ENCODE assay signal across 7 mouse cellular contexts in genomic region chr17:10317186-10317585, GRCm38 (mm10). TPM values are rescaled to one million over a fixed set of nuclear protein-coding genes. Genes with fewer than 3 reads are reported as not detected.
DNase-seq lines count a peak whose midpoint lies in the region; ATAC-seq and TF ChIP-seq lines count a peak whose summit lies in the region.

No protein-coding gene starts in this region.

- peak overlapping the region; percentile 98 for H3K9ac ChIP-seq in forebrain, embryonic 16.5 days (replicated peaks; ENCODE audit: low read depth, low read length)
- H3K9ac ChIP-seq in lung, postnatal 0 days (replicated peaks; ENCODE audit: low read depth), result peak overlapping the region; percentile 100
- H3K9ac ChIP-seq in stomach, embryonic 16.5 days (ENCODE audit: low read length), result peak overlapping the region; percentile 98

- H3K27ac ChIP-seq in forebrain, embryonic 16.5 days (ENCODE audit: low read length), result peak overlapping the region; percentile 99
- peak overlapping the region; percentile 99 for H3K27ac ChIP-seq in kidney, adult 2 months (ENCODE audit: insufficient read depth, low read depth, low read length)
- peak overlapping the region; percentile 100 for H3K27ac ChIP-seq in lung, postnatal 0 days (ENCODE audit: low read length)
- H3K27ac ChIP-seq in stomach, embryonic 16.5 days (ENCODE audit: low read length), result peak overlapping the region; percentile 99

- H3K4me1 ChIP-seq in forebrain, embryonic 16.5 days (replicated peaks; ENCODE audit: control insufficient read depth, insufficient read depth, low read length), result peaks cover 23% of the 10 kb centered on the region
- H3K4me1 ChIP-seq in kidney, adult 2 months (ENCODE audit: control insufficient read depth, insufficient read depth, low read length), result peaks cover 6% of the 10 kb centered on the region; the same call in 1 of the 2 replicates
- peaks cover 9% of the 10 kb centered on the region; the same call in 1 of the 2 replicates for H3K4me1 ChIP-seq in lung, postnatal 0 days (ENCODE audit: insufficient read depth, low read depth, low read length)
- H3K4me1 ChIP-seq in stomach, embryonic 16.5 days (ENCODE audit: control insufficient read depth, insufficient read depth, low read length), result peaks cover 7% of the 10 kb centered on the region

- peak; percentile 94 for DNase-seq in 3T3-L1 (ENCODE audit: low read depth, low spot score)
- peak; percentile 68 for DNase-seq in A20 (ENCODE audit: low read depth, low spot score)
- DNase-seq in c-Kit-positive CD71-positive TER-119-negative erythroid progenitor cells, embryonic 14.5 days (ENCODE audit: low read depth), result peak; percentile 55
- DNase-seq in kidney, adult 2 months, result peak; percentile 87
- DNase-seq in lung, postnatal 0 days (ENCODE audit: low spot score), result peak; percentile 94

- no peaks in the 10 kb centered on the region for H3K9me3 ChIP-seq in forebrain, embryonic 16.5 days (ENCODE audit: control insufficient read depth, low read length)
- H3K9me3 ChIP-seq in lung, postnatal 0 days (ENCODE audit: low read length), result no peaks in the 10 kb centered on the region
- no peaks in the 10 kb centered on the region for H3K9me3 ChIP-seq in stomach, embryonic 16.5 days (replicated peaks; ENCODE audit: control insufficient read depth, low read length)

- peak; percentile 81 for TF ChIP-seq EP300 in lung, postnatal 0 days (IDR thresholded peaks at IDR 0.05)

- H3K36me3 ChIP-seq in forebrain, embryonic 16.5 days (ENCODE audit: control insufficient read depth, insufficient read depth), result no peaks in the 10 kb centered on the region
- no peaks in the 10 kb centered on the region for H3K36me3 ChIP-seq in kidney, adult 2 months (ENCODE audit: control insufficient read depth, insufficient read depth, low read length)
- H3K36me3 ChIP-seq in lung, postnatal 0 days (ENCODE audit: insufficient read depth, low read length), result no peaks in the 10 kb centered on the region
- no peaks in the 10 kb centered on the region for H3K36me3 ChIP-seq in stomach, embryonic 16.5 days (ENCODE audit: control insufficient read depth, insufficient read depth, low read length)

- no peak for TF ChIP-seq POLR2A in kidney, adult 2 months (IDR thresholded peaks at IDR 0.05; ENCODE audit: low read depth, low read length)

- peak overlapping the region; percentile 99 for H3K4me3 ChIP-seq in forebrain, embryonic 16.5 days (replicated peaks; ENCODE audit: low read length)
- H3K4me3 ChIP-seq in kidney, adult 2 months (ENCODE audit: insufficient read depth, low read depth, low read length), result peak overlapping the region; percentile 92
- peak overlapping the region; percentile 91 for H3K4me3 ChIP-seq in lung, postnatal 0 days (ENCODE audit: low read depth, low read length)
- peak overlapping the region; percentile 89 for H3K4me3 ChIP-seq in stomach, embryonic 16.5 days (replicated peaks; ENCODE audit: low read length)

- no peaks in the 10 kb centered on the region for H3K27me3 ChIP-seq in forebrain, embryonic 16.5 days (replicated peaks; ENCODE audit: control insufficient read depth, insufficient read depth, low read length)
- no peaks in the 10 kb centered on the region for H3K27me3 ChIP-seq in kidney, adult 2 months (replicated peaks; ENCODE audit: control insufficient read depth, insufficient read depth, low read length)
- no peaks in the 10 kb centered on the region for H3K27me3 ChIP-seq in lung, postnatal 0 days (replicated peaks; ENCODE audit: insufficient read depth, low read length)
- H3K27me3 ChIP-seq in stomach, embryonic 16.5 days (ENCODE audit: control insufficient read depth, insufficient read depth, low read length), result no peaks in the 10 kb centered on the region

- H3K4me2 ChIP-seq in forebrain, embryonic 16.5 days (ENCODE audit: low read length), result peak overlapping the region; percentile 61
- H3K4me2 ChIP-seq in lung, postnatal 0 days (replicated peaks; ENCODE audit: low read depth, low read length), result peak overlapping the region; percentile 73
- peak overlapping the region; percentile 72 for H3K4me2 ChIP-seq in stomach, embryonic 16.5 days (ENCODE audit: low read depth, low read length)

- no peak for TF ChIP-seq CTCF in kidney, adult 2 months (conservative IDR thresholded peaks at IDR 0.05; ENCODE audit: insufficient read depth, insufficient read length, low read depth, low read length)
- TF ChIP-seq CTCF in lung, postnatal 0 days (IDR thresholded peaks at IDR 0.05), result peak; percentile 52

- 0% methylated on average over 4 of the region's 4 CpGs for WGBS in forebrain, embryonic 16.5 days
- 2% methylated on average over 4 of the region's 4 CpGs for WGBS in kidney, adult 2 months
- 2% methylated on average over 4 of the region's 4 CpGs for WGBS in lung, postnatal 0 days
- WGBS in stomach, embryonic 16.5 days, result 5% methylated on average over 4 of the region's 4 CpGs

- ATAC-seq in forebrain, embryonic 16.5 days, result no peak
- no peak for ATAC-seq in lung, postnatal 0 days
- ATAC-seq in stomach, embryonic 16.5 days (ENCODE audit: insufficient read depth, low FRiP score), result no peak

RNA-seq across cellular contexts. Expression of gene Qk, which starts 2.5 kb away (rescaled TPM):
- 37.6 and 43.6 TPM in 2 replicates for polyA plus RNA-seq in forebrain, embryonic 16.5 days (2015; fragmentation: Nextera tagmentation; extraction: Ambion mirVana)
- polyA plus RNA-seq in kidney, adult 2 months (2012; rRNA removed), result 115 and 121 TPM in 2 replicates
- polyA plus RNA-seq in lung, postnatal 0 days (2015; fragmentation: Nextera tagmentation; extraction: Ambion mirVana), result 60.2 and 67.9 TPM in 2 replicates
- 15.9 and 17.1 TPM in 2 replicates for polyA plus RNA-seq in stomach, embryonic 16.5 days (2015; fragmentation: Nextera tagmentation; extraction: Ambion mirVana)
